Mouse (Mus musculus) heart, adult 18-20 months (tissue): ENCODE measurements at regions not wholly inside any gene's neighbourhood (a gene's known extent, or its start where the extent isn't known, plus 50 kb on each side); places are given as distances from the start of the nearest gene placed in this dataset.
"Not testable (repeated sequence)": the region's sequence is repeated elsewhere in the genome, so short reads cannot be mapped to it uniquely, and the experiment has no call there.

Experiments
- DNase-seq, 2 experiments: peaks; one replicate each; pipeline ENCODE4 v3.0.0; 2021 to 2022; ENCODE audit warnings: mixed read lengths in 1 of 2

- DNase-seq, result no peak
These were observed 77.6 kb downstream of the Elovl4 start for GRCm38 (mm10) chr9:83728428-83728827.

GRCm38 (mm10) chr9:83727462-83728189, 78.5 kb downstream of the Elovl4 start:
- DNase-seq, result peak; percentile 53 to 72

DNA sequence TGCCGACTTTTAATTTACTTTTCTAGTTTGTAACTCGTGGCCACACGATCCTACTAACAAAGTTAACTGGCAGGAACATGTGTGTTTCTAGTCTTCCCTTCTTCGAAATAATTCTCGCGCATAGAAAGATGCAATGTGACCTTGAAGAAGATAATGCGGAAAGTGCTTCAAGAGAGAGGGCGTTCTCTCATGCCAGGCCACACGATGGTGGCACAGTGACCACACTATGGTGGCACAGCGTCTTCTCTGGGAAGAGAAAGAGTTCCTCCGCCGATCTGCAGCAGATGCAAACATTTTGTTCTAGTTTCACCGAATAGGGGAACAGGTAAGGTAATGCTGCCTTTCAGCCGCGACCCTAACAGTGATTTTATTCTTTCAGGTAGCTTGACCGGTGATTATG, 79.1 kb downstream of the Elovl4 start:
- peak in 1 of 2 experiments; percentile 7 for DNase-seq

DNA sequence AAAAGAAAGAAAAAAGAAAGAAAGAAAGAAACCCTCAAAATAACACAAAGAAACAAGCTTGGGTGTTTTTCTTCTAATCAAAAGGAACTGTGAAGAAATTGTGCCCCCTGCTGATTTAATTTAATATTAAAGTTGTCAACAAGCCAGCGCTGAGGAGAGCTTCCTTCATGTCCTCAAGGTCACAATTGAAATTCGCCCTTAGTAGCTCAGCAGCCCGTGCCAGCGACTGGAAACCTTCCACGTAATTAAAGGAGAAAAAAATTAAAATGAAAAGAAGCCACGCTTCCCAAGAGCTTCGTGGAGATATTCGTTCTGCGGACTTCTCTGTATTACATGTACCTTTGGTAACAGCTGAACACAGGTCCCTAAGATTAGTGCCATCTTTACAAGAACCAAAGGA, 80.0 kb downstream of the Elovl4 start:
- DNase-seq, result peak; percentile 16 to 54

GRCm38 (mm10) chr9:83725545-83725944, 80.5 kb downstream of the Elovl4 start:
- no peak for DNase-seq

- no peak for DNase-seq
These were observed 85.1 kb downstream of the Elovl4 start for GRCm38 (mm10) chr9:83720982-83721381.

DNA sequence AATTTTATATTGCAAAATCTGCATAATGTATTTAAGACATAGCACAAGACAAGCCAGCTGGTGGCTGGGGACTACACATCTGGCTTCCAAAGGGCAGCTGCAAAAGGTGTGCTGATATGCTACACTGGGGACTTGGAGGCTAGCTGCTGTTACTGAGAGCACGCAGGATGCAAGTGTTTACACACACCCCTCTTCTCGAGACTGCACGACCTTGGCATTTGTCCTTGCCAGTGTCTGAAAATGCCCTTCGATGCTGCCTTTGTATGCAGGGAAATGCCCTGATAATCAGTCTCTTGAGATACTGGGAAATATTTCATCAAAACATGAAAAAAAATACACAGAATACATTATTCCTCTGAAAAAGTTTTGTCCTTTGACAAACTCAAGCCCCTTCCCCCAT, 86.3 kb downstream of the Elovl4 start:
- DNase-seq, result no peak

- not testable (repeated sequence) for DNase-seq
These were observed 88.0 kb downstream of the Elovl4 start for GRCm38 (mm10) chr9:83718084-83718483.

- DNase-seq, result no peak
These were observed 89.8 kb downstream of the Elovl4 start for GRCm38 (mm10) chr9:83716101-83716763.

DNA sequence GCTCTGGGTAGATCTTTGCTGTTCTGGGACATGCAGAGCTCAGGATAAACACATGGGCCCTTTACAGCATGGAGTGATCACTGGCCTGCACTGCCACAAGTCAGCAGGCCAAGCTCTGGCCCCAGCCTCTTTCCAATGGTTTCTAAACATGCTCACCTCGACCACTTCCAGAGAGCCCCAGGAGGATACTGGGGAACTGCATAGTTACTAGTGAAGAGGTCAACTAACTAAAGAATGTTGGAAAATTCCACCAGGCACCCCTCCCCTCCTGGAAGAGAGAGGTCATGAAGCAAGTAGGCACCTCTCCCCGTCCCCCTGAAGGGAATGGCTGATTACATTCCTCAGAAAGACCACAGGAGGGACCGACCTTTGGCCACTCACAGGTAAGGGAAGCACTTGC, 98.7 kb downstream of the Elovl4 start:
- DNase-seq, result no peak

- DNase-seq, result no peak
These were observed 100.0 kb downstream of the Elovl4 start for GRCm38 (mm10) chr9:83706071-83706470.

- no peak for DNase-seq
These were observed 101.9 kb downstream of the Elovl4 start for GRCm38 (mm10) chr9:83704186-83704585.

DNA sequence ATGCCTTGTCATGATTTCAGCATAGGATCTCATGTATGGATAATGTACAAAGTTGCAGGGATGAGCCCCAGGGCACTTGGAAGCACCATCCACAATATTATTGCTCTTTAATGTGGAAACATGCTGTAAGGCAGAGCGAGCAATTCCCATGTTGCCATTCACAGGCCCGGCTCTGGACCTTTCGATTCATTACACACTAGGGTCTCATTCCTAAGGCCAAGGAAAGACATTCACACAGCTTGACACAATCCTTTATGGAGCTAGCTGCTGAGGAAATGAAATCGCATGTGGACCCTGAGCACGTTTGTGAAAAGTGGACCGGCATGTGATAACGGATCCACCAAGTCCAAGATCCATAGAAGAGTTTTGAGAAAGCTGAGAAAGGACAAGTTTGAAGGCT, 105.2 kb downstream of the Elovl4 start:
- no peak for DNase-seq

DNA sequence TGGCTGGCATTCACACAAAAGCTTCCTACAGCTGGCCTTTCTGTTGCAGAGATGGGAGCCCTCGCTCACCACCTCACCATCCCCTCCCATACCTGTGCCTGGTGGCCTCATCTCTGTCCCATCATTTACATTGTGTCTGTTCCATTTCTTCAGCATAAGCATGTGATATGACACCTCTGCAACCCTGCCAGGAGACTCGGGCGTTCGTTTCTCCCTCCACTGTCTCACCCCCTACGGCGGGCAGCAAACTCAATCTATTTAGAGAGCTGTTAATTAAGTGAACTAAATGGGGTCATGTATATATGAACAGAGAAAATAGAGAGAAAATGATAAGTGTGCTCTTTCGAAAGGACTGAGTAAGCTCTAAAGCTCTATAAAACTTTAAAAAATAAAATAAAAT, 106.0 kb downstream of the Elovl4 start:
- DNase-seq, result no peak

DNA sequence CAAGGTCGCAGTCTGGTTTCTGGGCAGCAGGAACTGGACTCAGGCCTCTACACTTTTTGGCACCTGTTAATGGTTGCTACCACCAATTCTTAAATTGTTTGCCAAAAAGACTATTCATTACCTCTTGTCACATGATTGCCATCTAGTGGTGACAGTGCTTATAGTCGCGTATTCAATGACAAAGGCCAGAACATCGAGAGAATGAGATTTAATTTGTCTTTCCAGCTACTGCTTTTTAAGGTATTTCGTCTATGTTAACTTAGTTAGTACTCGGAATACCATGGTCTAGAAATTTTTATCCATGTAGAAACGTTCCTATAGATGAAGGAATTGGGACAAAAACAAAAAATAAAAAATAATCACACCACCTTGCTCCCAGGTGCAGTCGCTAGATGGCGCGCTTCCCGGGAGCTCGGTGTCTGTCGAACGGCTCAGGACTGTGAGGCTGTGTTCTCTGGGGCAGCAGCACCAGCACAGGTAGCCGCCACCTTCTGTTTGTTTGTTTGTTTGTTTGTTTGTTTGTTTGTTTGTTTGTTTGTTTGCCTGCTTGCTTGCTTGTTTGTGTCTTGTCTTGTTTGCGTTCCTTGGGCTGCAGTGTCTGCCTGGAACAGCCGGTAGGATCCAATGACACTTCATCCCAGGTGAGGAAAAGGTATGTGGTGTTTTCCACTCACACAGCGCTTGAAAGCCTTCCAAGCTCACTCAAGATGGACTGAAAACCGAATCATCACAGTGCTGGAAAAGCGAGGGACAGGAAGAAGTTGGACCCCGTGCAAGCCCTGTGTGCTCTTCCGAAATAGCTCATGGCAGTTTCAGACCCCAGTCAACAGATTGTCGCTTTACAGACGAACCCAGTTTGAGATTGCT, 114.5 kb downstream of the Elovl4 start:
- peak; percentile 52 to 76 for DNase-seq
